Mouse (Mus musculus): Measurements from ENCODE around the gene Cfdp1.

The Cfdp1 gene

DNA sequence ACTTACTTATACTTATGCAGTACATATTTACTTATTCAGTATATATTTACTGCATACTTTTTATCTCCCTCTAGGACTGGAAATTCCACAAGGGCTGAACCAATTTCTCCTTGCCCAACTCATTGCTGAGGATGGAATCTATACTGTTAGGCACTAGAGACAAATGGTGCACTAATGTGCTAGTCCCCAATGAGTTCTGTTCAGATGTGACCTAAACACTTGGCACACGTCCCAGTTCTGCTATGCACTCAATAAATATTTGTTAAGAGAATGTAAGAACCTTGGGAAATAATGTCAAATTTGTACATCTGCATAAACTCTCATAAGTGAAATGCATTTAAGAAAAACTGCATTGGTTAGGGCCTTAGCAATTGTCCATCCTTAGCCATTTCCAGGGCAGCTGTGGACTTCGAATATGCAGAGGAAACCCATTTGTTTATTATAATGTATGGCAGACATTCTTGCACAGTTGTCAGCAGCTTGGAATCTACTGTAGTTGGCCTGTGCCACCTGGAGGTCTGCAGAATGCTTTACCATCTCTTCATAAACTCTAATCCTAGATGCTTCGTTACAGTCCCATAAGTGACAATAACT is 60.7 kb downstream of the Cfdp1 start:
- no peak for DNase-seq

DNA sequence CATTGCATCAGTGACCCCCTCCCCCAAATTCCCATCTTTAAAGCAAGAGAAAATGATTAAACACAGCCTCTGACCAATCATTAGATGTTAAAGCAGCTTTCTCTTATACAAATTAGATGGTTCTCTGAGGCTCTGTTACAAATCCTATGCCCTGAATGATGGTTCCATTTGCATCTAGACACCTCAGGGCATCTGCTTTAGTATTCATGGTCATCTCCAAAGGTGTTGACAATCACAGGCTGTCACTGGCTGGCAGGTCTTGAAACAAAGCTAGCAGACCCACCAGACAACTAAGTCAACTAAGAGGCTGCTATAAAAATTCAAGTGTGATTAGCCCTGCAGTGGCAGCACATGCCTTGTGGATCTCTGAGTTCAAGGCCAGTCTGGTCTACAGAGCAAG is 64.5 kb downstream of the Cfdp1 start:
- no peak for DNase-seq

DNA sequence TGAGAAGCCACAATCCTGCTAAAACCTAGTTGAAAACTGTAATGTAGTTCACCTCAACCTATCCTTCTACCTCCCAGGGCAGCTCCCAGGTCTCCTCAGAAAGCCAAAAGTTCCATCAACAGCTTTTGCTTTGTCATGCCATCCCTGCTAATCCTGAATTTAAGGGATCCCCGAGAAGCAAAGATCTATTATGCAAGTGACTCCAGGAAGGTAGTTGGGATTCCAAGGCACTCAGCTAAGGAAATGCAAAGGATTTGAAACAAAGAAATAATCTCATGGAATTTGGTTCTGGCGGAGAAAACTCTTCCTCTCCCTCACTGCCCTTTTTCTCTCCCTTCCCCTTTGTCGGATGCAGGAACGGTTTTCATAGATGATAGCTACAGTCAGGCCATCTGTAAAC is 64.9 kb downstream of the Cfdp1 start:
- no peak for DNase-seq

DNA sequence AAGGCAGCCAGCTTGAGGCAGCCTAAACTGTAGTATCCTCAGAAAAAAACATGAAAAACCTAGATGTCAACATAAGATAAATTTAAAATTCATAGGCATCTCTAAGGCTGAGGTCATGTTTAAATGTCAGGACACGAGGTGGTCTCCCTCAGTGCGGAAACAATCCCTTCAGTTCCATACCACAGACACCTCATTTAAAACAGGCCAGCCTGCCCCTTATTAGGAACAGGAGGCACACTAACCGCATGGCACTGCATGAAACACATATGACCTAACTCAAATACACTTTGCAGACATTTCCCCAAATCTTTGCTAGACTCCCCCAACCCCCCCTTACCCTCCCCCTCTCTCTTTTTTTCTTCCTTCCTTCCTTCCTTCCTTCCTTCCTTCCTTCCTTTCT is 65.6 kb downstream of the Cfdp1 start:
- no peak for DNase-seq

DNA sequence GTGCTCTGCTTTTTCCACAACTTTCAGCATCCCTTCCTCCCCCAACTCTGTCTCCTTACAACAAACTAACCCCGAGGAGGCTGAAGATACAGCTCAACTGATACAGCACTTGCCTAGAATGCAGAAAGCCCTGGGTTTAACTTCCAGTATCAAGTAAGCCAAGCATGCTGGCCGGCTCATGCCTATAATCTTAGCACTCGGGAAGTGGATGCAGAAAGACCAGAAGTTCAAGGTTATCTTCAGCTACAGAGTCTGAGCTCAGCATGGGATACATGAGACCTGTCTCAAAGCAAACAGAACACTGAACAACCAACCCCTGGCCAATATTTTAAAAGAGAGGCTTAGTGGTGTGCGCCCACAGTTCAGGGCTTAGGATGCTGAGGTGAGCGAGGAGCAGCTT is 66.0 kb downstream of the Cfdp1 start:
- no peak for DNase-seq

DNA sequence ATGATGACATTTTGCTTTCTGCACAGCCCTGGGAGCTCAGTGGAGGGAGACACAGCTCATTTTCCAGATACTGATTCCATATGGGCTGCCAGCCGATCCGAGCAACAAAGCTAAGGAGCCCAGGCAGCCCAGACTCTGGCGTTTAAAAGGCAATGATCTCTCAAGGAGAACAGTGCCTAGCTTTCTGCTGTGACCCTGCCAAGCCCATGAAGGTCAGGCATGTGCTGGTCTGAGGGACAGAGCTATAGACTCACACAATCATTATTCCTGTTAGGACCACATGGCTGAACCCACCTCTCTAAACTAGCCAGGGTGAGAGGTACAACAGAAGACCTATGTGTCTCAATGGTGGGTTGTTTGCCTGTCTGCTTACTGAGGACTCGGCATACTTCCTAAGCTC is 66.4 kb downstream of the Cfdp1 start:
- DNase-seq: peak; percentile 17

DNA sequence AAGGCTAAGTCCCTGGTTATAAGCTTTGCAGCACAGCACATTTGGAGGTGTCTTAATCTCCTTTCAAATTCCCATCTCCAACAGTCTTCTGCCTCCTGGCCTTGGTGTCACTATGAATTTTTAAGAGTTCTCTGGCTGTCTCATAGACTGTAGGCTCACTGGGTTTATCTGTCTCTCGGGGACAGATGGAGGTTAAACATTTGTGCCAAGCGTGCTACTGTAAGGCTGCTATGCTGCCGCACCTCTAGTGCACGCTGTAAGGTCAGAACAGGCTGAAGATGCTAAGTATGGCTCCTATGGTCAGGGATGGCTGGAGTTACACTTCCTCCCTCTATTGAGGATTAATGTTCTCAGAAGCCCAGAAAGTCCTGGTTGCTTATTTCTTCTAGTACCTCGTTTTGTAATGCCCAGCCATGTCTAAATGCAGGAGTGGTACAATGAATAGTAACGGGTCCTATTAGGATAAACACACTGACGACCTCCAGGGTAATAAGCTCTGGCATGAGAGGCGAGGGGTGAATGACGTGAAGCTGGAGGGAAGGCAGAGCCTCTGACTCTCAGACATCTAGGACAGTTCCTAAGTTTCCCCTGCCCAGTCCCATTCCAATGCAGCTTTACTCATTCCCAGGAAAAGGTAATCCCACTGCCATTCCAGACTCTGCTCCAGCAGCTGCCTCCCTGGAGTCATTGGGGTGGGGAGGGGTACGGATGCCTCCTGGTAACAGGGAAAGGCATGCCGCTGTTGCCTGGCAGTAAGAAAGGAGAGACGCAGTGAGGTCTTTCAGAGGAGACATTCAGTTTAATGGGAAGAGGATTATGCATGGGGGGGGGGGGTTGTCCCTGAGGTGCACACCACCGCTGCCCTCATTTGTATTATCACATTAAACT is 67.1 kb downstream of the Cfdp1 start:
- no peak for DNase-seq

DNA sequence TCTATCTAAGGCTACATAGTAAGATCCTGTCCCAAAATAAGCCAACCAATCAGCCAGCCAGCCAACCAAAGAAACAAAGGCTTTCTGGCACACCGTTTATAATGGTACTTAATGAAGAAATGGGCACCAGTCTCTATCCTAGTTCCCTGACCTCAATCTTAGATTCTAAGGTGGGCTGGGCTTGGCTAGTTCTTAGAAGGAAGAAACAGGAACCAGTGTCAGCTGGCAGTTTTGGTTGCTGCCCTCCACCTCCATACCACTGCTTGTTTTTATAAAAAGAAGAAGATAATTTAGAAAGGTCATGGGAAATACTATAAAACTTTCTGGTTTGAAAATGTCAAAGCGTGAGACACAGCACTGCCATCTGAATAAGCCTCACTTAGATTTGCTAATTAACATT is 68.0 kb downstream of the Cfdp1 start:
- no peak for DNase-seq

DNA sequence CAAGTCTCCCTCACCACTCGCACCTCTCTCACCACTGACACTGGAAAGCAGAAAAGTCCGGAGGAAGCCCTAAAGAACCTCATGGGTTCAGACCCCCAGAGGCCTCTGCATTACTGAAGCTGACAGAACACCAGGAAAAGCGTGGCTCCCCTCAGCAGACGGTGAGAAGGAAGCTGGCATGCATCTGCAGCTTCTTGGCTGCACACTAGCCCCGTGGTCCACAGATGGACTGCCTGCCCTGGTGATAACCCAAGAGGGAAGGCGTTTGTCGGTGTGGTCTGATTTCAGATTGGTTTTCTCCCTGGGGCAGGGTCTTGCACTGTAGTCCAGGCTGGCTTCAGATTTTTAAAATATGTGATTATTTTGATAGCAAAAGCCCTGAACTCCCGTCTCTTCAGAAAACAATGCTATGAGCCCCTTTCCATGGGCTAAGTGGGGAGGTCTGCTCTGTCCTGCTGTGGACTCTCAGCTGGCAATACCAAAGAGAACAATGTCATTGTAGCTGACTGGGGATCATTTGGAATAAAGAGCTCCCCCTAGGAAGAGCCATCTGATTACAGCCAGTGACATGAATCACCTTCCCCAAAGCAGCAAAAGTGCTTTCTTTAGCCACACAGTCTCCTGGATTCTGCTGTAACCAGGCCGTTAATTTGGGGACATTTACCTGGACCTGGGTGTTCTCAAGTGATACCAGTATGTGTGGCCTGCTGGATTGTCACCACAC is 71.3 kb downstream of the Cfdp1 start:
- no peak for DNase-seq

DNA sequence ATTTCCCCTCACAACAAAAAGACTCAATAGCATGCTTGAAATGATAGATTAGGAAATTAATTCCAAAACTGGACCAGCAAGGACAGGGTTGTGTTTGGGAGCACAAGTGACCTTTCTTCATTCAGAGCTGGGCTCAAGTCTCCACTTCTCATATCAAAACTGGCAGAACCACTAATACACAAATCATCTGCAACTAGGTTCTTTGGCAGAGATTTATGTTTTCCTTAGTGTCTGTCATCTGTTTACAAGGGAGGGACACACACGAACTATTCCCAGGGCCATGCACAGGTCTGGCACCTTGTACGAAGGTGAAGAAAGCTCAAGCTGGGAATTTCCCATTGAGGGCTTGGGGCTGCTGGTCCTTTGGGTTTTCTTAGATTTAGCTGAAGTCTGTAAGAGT is 71.9 kb downstream of the Cfdp1 start:
- DNase-seq: no peak

DNA sequence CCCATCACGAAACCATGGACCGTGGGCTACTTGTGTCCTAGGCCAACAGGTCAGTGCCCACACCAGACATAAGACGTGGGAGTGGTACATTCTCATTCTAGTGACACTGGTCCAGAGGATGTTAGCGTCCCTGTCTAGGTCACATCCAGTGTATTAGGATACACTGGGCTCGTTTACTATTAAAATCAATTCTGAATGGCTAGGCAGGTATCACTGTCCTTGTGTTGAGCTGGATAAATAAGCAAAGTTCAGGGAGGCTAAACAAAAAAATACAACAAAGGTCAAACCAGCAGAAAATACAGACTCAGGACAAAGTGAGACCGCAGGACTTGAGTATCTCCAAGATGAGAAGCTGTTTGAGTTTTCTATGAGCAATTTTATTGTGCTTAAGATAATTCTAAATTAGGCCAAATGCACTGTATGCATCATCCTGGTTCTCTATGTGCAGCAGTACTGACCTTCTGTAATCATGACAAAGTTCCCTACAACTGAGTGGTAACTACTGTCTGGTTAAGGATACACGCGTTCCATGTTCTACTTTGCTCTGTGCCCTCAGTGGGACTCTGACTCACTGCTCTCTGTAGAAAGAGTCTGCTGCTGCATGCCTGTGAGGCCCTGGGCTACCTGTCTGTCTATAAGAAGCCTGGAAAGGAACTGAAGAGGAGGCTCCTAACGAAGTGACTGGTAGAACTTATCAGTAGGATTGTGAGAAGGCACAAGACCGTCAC is 73.2 kb downstream of the Cfdp1 start:
- DNase-seq: no peak

DNA sequence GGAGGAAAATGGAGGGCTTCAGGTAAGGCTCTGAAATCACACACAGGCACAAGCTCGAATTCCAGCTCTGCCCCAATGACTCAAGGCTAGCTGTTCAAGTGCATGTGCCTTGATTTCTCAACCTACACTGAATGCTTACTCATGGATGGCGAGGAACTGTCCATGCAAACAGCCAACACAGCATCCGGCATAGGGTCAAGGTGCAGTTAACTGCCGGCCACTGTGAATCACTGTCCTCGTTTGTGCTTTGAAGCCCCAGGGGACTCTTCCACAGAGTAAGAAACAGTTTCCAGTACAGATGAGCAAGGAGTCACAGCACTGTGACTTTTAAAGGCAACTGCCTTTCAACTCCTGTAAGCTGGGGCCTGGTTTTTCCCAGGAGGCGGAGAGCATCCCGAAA is 74.4 kb downstream of the Cfdp1 start:
- DNase-seq: peak; percentile 56

DNA sequence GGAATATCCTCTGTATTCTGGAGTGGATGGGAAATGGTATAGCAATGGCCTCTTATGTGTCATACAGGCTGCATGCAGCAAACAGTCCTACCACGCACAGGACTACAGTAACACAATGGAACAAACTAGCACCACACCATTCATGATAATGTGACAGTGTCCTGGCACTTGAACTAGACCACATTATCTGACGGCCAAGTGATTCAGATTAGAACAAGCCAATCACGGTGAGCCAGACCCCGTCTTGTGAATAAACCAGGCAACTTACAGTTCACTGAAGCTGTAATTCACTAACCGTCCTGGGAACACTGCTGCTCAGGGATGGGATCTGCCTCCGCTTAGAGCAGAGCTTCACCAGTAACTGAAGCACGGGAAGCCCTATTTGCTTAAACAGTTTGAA is 75.3 kb downstream of the Cfdp1 start:
- DNase-seq: no peak

DNA sequence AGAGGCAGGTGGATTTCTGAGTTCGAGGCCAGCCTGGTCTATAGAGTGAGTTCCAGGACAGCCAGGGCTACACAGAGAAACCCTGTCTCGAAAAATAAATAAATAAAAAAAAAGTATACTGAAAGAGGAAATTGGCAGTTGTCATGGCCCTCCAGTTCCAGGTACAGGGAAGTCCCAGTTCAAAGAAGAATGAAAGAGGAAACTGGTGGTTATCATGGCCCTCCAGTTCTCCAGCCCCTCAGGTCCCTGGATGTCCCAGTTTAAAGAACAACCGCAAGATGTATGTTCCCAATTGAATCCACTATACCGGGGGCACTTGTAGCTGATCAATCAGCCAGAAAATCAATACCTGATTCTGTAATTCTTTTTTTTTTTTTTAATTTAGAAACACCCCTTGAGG is 77.6 kb downstream of the Cfdp1 start:
- DNase-seq: no peak

DNA sequence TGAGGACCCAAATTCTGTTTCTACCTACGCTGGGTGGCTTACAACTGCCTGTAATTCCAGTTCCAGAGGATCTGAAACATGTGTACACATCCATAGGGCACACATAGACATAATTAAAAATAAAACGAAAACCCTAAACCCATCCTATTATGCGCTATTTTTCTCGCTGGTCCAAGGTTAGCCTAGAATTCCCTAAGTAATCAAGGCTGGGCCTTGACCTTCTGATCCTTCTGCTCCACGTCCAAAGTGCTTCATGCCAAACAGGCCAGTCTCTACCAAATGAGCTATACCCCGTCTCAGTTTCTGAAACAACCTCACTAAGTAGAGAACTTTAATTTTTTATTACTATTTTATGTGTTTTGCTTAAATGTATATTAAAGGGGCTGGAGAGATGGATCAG is 78.3 kb downstream of the Cfdp1 start:
- DNase-seq: no peak

DNA sequence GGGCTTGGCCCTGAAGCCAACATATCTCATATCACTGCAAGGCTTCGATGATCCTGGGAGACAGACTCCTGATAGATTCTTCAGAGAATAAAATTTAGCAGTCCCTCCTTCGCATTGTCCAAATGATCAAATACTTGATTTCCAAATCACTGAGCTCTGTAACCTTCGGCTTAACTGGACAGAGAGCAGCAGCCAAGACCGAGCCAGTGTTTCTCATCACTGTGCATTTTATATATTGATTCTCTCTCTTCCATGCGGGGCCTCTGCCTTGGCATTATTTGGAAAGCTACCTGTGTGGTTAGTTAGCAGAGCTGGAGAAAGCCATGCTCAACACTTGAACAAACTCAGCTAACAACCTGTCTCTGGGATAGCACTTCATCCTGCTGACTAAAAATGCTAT is 80.6 kb downstream of the Cfdp1 start:
- no peak for DNase-seq

DNA sequence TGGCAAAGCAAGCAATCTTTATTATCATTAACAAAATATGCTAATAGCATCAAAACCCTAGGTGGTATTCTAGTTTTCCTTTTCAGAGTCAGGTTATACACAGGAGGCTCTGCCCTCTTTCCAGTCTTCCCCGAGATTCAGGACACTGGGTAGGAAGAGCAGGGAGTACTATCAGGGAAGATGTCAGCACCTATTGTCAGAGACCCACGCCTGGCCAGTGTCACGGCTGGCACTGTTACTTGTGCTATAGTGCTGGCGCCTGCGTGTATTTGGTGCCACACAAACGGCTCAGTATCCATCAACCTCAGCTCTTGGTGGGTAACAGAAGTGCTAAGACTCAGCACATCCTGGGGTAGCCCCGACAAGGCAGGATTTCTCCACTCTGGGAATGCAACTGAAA is 81.0 kb downstream of the Cfdp1 start:
- no peak for DNase-seq

DNA sequence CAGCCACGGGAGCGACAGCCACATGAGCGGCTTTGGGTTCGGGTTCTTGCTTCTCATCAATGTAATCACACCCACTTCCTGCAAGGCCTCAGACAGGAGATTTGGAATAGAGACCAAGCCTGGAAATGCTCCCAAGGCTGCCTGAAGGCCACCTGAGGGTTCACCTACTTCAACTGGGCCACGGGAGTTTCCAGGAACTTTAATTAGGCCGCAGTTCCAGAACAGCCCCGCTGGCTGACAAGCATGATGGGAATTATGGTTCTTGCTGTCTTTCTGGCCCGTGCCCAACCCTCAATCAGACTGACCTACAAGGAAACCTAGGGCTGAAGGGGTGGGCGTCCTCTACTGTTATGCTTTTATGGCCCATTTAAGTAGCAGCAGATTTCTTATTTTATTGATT is 82.0 kb downstream of the Cfdp1 start:
- DNase-seq: no peak

DNA sequence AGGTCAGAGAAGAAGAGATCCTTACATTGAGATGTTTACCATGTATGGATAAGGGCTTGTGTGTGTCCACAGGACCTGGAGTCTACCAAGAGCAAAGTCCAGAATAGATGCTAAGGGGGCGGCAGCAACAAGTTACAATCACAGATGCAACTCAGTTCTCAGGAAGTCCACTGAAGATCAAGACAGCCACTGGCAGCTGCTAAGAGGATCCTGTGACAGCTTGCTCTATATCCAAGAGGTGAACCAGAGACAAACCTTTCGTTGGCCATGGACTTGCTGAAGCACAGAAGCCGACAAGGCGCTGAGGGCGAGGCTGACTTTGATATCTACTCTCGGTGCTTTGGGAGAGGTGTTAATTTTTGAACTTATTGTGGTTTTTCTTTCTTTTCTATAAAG is 82.5 kb downstream of the Cfdp1 start:
- DNase-seq: no peak

DNA sequence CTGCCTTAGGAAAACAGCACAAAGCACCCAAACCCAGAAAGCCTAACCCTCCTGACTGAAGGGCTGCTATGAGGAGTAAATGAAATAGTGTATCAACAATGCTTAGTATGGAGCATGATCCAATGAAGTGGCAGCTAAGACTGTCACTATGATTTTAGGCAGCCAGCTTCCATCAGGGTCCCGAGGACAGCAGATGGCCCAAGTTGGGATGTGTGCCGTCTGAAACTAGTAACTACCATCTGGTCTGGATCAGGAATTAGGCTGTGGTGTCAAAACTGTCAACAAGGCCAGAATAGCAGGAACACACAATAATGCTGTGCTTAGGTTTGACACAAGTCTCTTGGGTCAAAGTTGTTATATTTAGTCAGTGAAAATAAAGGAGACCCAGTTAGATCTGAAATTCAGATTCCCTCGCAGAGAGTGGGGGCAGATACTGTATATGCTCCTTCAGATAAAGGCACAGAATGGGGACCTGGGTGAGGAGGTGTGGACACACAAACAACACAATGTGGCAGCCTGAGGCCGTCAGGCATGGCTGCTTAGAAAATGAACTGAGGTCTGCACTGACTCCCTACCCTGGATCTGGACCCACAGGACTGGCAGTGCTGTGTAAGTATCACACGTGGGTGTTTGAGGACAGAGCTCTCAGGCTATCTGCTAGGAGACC is 83.0 kb downstream of the Cfdp1 start:
- DNase-seq: no peak

DNA sequence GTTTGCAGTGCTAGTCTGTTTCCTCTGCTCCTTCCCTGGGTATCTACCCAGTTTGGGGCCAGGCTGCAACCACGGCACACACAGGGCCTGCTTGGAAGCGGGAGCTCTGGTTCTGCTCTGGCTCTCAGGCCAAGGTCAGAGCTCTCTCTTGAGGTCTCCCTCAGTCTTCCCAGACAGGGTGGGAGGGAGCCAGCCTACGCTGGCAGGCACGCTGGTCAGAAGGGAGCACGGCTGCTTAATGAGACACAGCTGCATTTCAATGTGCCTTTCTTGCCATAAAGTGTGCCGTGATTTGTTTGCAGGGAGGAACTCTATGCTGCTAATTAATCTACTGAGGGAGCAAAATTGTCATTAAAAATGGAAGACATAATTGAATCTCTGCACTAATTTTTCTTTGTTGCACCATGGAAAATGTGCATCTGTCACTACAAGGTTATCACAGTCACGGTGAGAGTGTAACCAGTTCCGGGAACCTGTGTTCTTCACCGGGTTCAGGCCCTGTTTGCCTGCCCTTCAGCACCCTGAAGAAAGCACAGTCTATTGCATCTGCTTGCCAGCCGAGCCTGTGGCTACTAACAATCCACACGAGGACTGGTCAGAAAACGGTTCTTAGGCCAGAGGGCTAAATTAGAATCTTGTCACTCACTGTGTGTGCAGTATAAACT is 84.2 kb downstream of the Cfdp1 start:
- DNase-seq: peak; percentile 60

DNA sequence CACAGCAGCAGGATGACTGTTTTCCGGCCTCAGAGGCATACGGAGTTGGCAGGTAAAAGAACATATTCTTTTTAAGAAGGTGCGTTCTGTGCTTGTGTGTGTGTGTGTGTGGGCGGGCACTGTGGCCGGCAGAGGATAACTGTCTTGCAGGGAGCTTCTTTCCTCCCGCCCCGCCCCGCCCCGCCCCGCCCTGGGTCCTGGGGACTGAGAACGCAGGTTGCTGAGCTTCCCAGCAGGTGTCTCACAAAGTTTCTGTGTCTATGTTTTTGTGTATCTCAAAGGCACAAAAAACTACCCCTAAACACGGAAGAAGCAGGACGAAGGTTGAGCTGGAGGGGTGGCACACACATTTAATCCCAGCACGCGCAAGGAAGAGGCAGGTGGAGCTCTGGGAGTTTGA is 84.8 kb downstream of the Cfdp1 start:
- DNase-seq: no peak

Measured in kidney, adult 11 months (tissue).